Mouse (Mus musculus): ENCODE measurements around the gene Ttyh1. TPM values are rescaled to one million over a fixed set of nuclear protein-coding genes. Genes with fewer than 3 reads are reported as not detected.

Gene Ttyh1
- polyA plus RNA-seq, 1 experiment from 2014 or later: 6.5 TPM

DNA sequence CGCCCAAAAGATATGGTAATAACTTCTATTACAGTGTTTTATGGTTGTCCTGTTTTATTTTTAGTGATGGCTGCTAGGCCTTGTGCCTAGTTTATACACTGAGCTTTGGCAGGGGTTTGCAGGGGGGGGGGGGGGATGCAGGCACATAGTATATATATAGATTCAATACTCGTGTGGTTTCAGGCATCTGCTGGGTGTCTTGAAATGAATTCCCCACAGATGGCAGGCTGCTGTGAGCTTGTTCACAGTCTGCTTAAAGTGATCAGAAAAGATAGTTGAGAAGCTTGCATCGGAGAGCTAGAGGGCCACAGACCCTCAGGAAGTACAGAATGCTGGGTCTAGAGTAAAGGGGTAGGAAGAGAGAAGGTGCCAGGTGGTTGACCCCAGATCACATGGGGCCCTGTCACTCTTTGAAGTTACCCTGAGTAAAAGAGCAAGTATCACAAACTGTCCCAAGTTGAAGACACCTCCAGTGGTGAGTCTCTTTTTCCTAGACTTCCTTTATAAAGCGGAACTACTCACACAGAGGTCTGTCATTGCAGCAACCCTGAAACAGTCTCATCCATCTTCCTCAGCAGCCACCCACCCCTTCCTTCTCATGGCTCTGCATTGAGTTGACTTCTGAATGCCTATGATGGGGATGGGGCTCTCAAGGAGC is 31.8 kb upstream of the Ttyh1 start:
- Histone ChIP-seq H3K9me3 (ENCODE audit: control insufficient read depth, low read length) (no peaks in the 10 kb centered on the region), H3K4me2 (ENCODE audit: low read depth, low read length) (no peak overlapping the region), H3K27me3 (replicated peaks; ENCODE audit: control insufficient read depth, insufficient read depth, low read length) (no peaks in the 10 kb centered on the region), H3K4me3 (ENCODE audit: low read length) (no peak overlapping the region), H3K27ac (ENCODE audit: low read length) (no peak overlapping the region), H3K36me3 (ENCODE audit: control insufficient read depth, insufficient read depth, low read length) (no peaks in the 10 kb centered on the region), H3K4me1 (ENCODE audit: control insufficient read depth, insufficient read depth, low read length) (no peaks in the 10 kb centered on the region), H3K9ac (ENCODE audit: low read depth, low read length) (no peak overlapping the region)
- no peak for ATAC-seq
- WGBS: 74% methylated on average over 4 of the region's 4 CpGs

DNA sequence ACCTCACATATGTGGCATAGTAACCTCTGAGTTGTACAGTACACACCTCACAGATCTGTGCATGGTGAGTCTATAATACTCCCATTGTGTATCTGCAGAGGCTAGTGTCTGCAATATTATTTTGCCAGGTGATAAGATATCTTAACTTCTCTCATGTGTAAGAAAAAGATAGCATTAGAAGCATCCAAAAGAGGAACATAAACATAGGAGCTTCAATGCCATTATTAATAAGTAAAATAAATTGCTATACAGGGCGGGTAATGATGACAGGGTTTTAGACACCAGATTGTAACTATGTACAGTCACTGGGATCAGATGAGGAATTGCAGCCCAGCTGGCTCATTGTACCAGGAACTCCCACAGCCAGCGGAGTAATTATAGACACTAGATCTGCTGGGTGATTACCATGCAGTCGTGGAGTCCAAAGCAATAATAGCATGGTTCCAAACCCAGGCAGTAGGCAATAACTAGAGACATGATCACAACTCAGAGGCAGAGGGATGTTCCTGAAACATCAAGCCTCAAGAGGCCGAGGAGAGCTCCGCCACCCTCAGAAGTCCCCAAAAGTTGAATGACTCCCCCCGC is 31.2 kb upstream of the Ttyh1 start:
- no peak overlapping the region for H3K27ac ChIP-seq (ENCODE audit: low read length)
- H3K9ac ChIP-seq (ENCODE audit: low read depth, low read length): no peak overlapping the region
- no peaks in the 10 kb centered on the region for H3K36me3 ChIP-seq (ENCODE audit: control insufficient read depth, insufficient read depth, low read length)
- H3K4me3 ChIP-seq (ENCODE audit: low read length): no peak overlapping the region
- H3K4me1 ChIP-seq (ENCODE audit: control insufficient read depth, insufficient read depth, low read length): no peaks in the 10 kb centered on the region
- no peak overlapping the region for H3K4me2 ChIP-seq (ENCODE audit: low read depth, low read length)
- no peaks in the 10 kb centered on the region for H3K27me3 ChIP-seq (replicated peaks; ENCODE audit: control insufficient read depth, insufficient read depth, low read length)
- H3K9me3 ChIP-seq (ENCODE audit: control insufficient read depth, low read length): no peaks in the 10 kb centered on the region
- ATAC-seq: no peak
- 73% methylated on average over 6 of the region's 6 CpGs for WGBS

DNA sequence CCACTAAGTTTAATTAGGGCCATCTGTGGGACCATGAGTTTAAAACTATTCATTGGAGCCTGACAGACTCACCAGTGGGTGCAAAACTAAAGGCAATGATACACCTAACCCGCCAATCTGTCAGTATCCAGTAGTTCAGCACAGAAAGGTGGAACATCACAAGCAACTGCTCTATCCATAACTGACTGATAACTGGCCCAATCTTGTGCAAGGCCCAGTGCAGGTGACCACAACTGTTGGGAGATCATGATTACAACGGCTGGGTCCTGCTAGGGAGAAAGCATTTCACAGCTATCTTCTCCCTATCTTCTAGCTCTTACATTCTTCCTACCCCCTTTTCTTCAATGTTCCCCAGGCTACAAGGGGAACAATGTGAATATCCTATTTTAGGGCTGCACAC is 30.5 kb upstream of the Ttyh1 start:
- no peak overlapping the region for H3K4me3 ChIP-seq (ENCODE audit: low read length)
- H3K27me3 ChIP-seq (replicated peaks; ENCODE audit: control insufficient read depth, insufficient read depth, low read length): no peaks in the 10 kb centered on the region
- no peak for ATAC-seq
- H3K4me1 ChIP-seq (ENCODE audit: control insufficient read depth, insufficient read depth, low read length): no peaks in the 10 kb centered on the region
- no peaks in the 10 kb centered on the region for H3K9me3 ChIP-seq (ENCODE audit: control insufficient read depth, low read length)
- no peaks in the 10 kb centered on the region for H3K36me3 ChIP-seq (ENCODE audit: control insufficient read depth, insufficient read depth, low read length)
- 82% methylated on average over 2 of the region's 2 CpGs for WGBS
- H3K9ac ChIP-seq (ENCODE audit: low read depth, low read length): no peak overlapping the region
- no peak overlapping the region for H3K4me2 ChIP-seq (ENCODE audit: low read depth, low read length)
- H3K27ac ChIP-seq (ENCODE audit: low read length): no peak overlapping the region

DNA sequence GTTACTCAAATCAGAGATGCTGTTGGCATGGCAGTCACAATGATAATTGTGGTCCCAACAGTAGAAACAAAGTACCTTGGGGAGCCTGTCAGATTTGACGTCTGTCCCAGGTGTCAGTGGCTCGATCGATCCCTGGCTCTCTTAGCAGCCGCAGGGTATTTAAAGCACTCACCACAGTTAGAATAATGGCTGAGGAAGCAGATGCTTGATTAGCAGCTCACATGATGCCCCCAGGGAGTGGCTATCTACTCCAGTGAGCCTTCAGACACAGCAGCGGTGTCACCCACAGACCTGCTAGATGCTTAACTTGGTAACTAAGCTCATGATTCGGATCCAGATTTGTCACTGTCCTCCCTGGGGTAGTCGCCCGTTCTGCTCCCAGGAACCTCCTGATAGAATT is 28.0 kb upstream of the Ttyh1 start:
- Histone ChIP-seq H3K4me1 (ENCODE audit: control insufficient read depth, insufficient read depth, low read length) (no peaks in the 10 kb centered on the region), H3K9me3 (ENCODE audit: control insufficient read depth, low read length) (no peaks in the 10 kb centered on the region), H3K27ac (ENCODE audit: low read length) (no peak overlapping the region), H3K9ac (ENCODE audit: low read depth, low read length) (no peak overlapping the region), H3K36me3 (ENCODE audit: control insufficient read depth, insufficient read depth, low read length) (no peaks in the 10 kb centered on the region), H3K4me2 (ENCODE audit: low read depth, low read length) (no peak overlapping the region), H3K4me3 (ENCODE audit: low read length) (no peak overlapping the region), H3K27me3 (replicated peaks; ENCODE audit: control insufficient read depth, insufficient read depth, low read length) (no peaks in the 10 kb centered on the region)
- ATAC-seq: no peak
- 53% methylated on average over 8 of the region's 8 CpGs for WGBS

DNA sequence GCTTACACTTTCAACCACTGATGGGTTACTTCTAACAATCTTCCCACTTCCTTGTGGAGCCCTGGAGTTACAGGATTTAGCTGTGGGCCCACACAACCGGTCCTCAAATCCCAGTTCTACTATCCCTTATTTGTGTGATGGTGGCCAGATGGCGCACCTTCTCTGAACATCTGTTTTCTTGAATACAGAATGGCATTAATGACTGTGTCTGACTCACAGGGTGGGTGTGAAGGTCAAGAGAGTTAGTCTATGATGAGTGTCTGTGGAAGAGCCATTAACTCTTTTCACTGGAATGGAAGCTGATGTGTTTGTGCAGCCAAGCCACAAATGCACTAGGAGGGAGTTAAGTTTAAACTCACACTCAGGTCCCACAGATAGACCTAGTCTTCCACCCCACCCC is 20.9 kb upstream of the Ttyh1 start:
- H3K27ac ChIP-seq (ENCODE audit: low read length): no peak overlapping the region
- no peaks in the 10 kb centered on the region for H3K4me1 ChIP-seq (ENCODE audit: control insufficient read depth, insufficient read depth, low read length)
- H3K27me3 ChIP-seq (replicated peaks; ENCODE audit: control insufficient read depth, insufficient read depth, low read length): no peaks in the 10 kb centered on the region
- H3K4me2 ChIP-seq (ENCODE audit: low read depth, low read length): no peak overlapping the region
- 78% methylated on average over 2 of the region's 2 CpGs for WGBS
- no peak overlapping the region for H3K4me3 ChIP-seq (ENCODE audit: low read length)
- no peak overlapping the region for H3K9ac ChIP-seq (ENCODE audit: low read depth, low read length)
- H3K9me3 ChIP-seq (ENCODE audit: control insufficient read depth, low read length): no peaks in the 10 kb centered on the region
- ATAC-seq: no peak
- H3K36me3 ChIP-seq (ENCODE audit: control insufficient read depth, insufficient read depth, low read length): no peaks in the 10 kb centered on the region

DNA sequence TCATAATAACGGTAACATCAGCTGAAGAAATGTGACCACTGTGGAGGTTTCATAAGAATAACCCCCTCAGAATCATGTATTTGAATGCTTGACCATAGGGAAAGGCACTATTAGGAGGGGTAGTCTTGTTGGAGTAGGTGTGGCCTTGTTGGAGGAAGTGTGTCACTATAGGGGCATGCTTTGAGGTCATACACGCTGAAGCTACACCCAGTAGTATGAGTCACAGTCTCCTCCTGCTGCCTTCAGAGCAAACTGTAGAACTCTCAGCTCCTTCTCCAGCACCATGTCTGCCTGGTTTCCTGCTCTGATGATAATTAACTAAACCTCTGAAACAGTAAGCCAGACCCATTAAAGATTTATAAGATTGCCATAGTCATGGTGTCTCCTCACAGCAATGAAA is 20.4 kb upstream of the Ttyh1 start:
- H3K27ac ChIP-seq (ENCODE audit: low read length): no peak overlapping the region
- no peak overlapping the region for H3K4me3 ChIP-seq (ENCODE audit: low read length)
- no peak overlapping the region for H3K4me2 ChIP-seq (ENCODE audit: low read depth, low read length)
- ATAC-seq: no peak
- H3K27me3 ChIP-seq (replicated peaks; ENCODE audit: control insufficient read depth, insufficient read depth, low read length): no peaks in the 10 kb centered on the region
- 71% methylated on average over 2 of the region's 2 CpGs for WGBS
- H3K4me1 ChIP-seq (ENCODE audit: control insufficient read depth, insufficient read depth, low read length): no peaks in the 10 kb centered on the region
- H3K36me3 ChIP-seq (ENCODE audit: control insufficient read depth, insufficient read depth, low read length): no peaks in the 10 kb centered on the region
- no peak overlapping the region for H3K9ac ChIP-seq (ENCODE audit: low read depth, low read length)
- H3K9me3 ChIP-seq (ENCODE audit: control insufficient read depth, low read length): no peaks in the 10 kb centered on the region

DNA sequence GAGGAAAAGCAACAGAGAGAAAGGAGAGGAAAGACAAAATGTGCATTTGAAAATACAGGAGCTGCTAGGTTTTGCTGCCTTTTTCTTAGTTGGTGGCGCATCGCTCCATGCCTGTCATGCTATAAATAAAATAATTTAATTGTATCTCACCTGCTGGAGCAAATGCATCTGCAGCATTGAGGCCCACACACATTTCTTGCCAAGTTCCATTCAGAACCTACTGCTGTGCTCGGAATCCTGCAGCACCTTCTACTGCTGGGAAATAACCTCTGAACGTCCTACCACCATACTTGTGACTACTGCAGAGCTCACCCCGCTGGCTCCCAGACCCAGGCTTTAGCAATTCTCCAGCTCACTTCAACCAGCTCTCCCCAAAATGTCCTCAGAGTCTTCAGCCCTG is 18.1 kb upstream of the Ttyh1 start:
- Histone ChIP-seq H3K4me3 (ENCODE audit: low read length) (no peak overlapping the region), H3K4me2 (ENCODE audit: low read depth, low read length) (no peak overlapping the region), H3K27ac (ENCODE audit: low read length) (no peak overlapping the region), H3K9ac (ENCODE audit: low read depth, low read length) (no peak overlapping the region), H3K27me3 (replicated peaks; ENCODE audit: control insufficient read depth, insufficient read depth, low read length) (no peaks in the 10 kb centered on the region), H3K36me3 (ENCODE audit: control insufficient read depth, insufficient read depth, low read length) (no peaks in the 10 kb centered on the region), H3K4me1 (ENCODE audit: control insufficient read depth, insufficient read depth, low read length) (no peaks in the 10 kb centered on the region), H3K9me3 (ENCODE audit: control insufficient read depth, low read length) (no peaks in the 10 kb centered on the region)
- ATAC-seq: no peak
- WGBS: 85% methylated on average over 5 of the region's 5 CpGs

DNA sequence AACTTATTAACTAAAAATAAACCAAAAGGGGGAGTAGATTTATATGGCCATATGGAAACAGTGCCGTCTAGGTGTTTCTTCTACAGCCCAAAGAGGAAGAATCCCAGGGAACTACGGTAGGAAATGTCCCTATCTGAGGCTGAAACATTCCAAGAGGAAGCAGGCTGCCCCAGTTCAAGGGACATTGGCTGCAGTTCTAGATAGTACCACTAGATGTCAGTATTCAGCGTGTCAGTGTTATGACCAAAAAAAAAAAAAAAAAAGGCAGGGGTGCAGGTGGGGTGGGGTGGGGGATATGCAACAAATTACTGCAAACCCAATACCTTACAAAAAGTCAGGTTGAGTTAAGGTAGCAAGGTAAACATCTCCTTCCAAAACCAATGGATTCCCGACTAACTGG is 15.8 kb upstream of the Ttyh1 start:
- 15% methylated on average over 4 of the region's 4 CpGs for WGBS

DNA sequence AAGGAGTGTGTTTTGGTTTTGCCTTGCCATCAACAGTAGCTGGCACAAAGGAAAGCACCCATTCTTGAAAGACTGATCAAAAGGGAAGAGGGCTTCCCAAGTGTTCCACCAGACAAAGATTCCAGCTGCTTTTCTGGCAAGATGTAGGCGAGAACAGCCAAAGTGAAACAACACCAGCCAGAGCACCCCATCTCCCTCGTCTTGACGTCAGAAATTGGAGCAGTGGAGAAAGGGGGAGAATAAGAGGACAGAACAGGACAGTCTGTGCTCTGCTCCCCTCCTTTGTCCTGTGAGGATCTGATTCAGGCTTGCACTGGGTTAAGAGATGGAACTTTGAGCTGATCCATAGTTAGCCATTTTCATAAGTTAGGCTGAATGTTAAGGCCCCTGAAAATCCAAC is 7.4 kb upstream of the Ttyh1 start:
- Histone ChIP-seq H3K9me3 (ENCODE audit: control insufficient read depth, low read length) (no peaks in the 10 kb centered on the region), H3K27ac (ENCODE audit: low read length) (no peak overlapping the region), H3K36me3 (ENCODE audit: control insufficient read depth, insufficient read depth, low read length) (no peaks in the 10 kb centered on the region), H3K4me2 (ENCODE audit: low read depth, low read length) (no peak overlapping the region), H3K4me1 (ENCODE audit: control insufficient read depth, insufficient read depth, low read length) (no peaks in the 10 kb centered on the region), H3K4me3 (ENCODE audit: low read length) (no peak overlapping the region), H3K27me3 (replicated peaks; ENCODE audit: control insufficient read depth, insufficient read depth, low read length) (no peaks in the 10 kb centered on the region), H3K9ac (ENCODE audit: low read depth, low read length) (no peak overlapping the region; the same call in 1 of the 2 replicates)
- no peak for ATAC-seq
- 64% methylated on average over 3 of the region's 3 CpGs for WGBS

More for the DNA sequence above, 15.8 kb upstream of the Ttyh1 start:
- no peaks in the 10 kb centered on the region for H3K4me1 ChIP-seq (ENCODE audit: control insufficient read depth, insufficient read depth, low read length)
- H3K4me2 ChIP-seq (ENCODE audit: low read depth, low read length): no peak overlapping the region
- no peak for ATAC-seq
- no peaks in the 10 kb centered on the region for H3K36me3 ChIP-seq (ENCODE audit: control insufficient read depth, insufficient read depth, low read length)
- H3K4me3 ChIP-seq (ENCODE audit: low read length): no peak overlapping the region
- no peaks in the 10 kb centered on the region for H3K27me3 ChIP-seq (replicated peaks; ENCODE audit: control insufficient read depth, insufficient read depth, low read length)
- H3K9ac ChIP-seq (ENCODE audit: low read depth, low read length): no peak overlapping the region
- no peaks in the 10 kb centered on the region for H3K9me3 ChIP-seq (ENCODE audit: control insufficient read depth, low read length)
- H3K27ac ChIP-seq (ENCODE audit: low read length): no peak overlapping the region
